Mouse (Mus musculus) liver, embryonic 14.5 days (tissue): Measurements from ENCODE around the gene Pim1. TPM values are rescaled to one million over a fixed set of nuclear protein-coding genes. Genes with fewer than 3 reads are reported as not detected.
"Not testable (repeated sequence)": the region's sequence is repeated elsewhere in the genome, so short reads cannot be mapped to it uniquely, and the experiment has no call there.

Experiments used
- ATAC-seq: fragments of 200-750 bp; cut with Nextera tagmentation; 2 replicates; pipeline ENCODE4 v1.8.0; 2017; ENCODE audit warnings: moderate number of reproducible peaks, mild to moderate bottlenecking, moderate library complexity; ENCODE audit not compliant: insufficient read depth
- DNase-seq, 3 experiments: peaks; one replicate each; pipeline ENCODE4 v3.0.0-alpha.2; 2012 to 2013; ENCODE audit warnings: low read depth in 3 of 3, low spot score in 3 of 3
- H3K27ac ChIP-seq: fragments of 300-500 bp; sonication (generic); 2 replicates; pipeline ENCODE4 v1.5.1; 2014; ENCODE audit warnings: moderate library complexity, mild to moderate bottlenecking, control low read depth, inconsistent platforms
- H3K27me3 ChIP-seq: fragments of 300-500 bp; sonication (generic); 2 replicates; pipeline ENCODE4 v1.6.1; 2014; ENCODE audit warnings: mild to moderate bottlenecking, low read length, moderate library complexity; ENCODE audit not compliant: control insufficient read depth, insufficient read depth
- H3K36me3 ChIP-seq: fragments of 300-500 bp; sonication (generic); replicated peaks from 2 replicates; pipeline ENCODE4 v1.6.1; 2014; ENCODE audit warnings: low read depth; ENCODE audit not compliant: control insufficient read depth, insufficient read depth
- H3K4me1 ChIP-seq, 2 experiments: fragments of 200-500 bp in 1 of 2; fragments of 300-500 bp in 1 of 2; sonication (generic) in 1 of 2; replicated peaks; 2 replicates each; pipeline ENCODE4 v1.6.1; 2012 to 2014; ENCODE audit warnings: antibody characterized with exemption in 1 of 2, inconsistent platforms in 1 of 2, low read length in 1 of 2; ENCODE audit not compliant: control insufficient read depth in 2 of 2, insufficient read depth in 2 of 2
- H3K4me2 ChIP-seq: fragments of 300-500 bp; sonication (generic); 2 replicates; pipeline ENCODE4 v1.6.1; 2014; ENCODE audit warnings: low read depth, mild to moderate bottlenecking, control low read depth, moderate library complexity
- H3K4me3 ChIP-seq, 2 experiments: fragments of 200-500 bp in 1 of 2; fragments of 300-500 bp in 1 of 2; sonication (generic) in 1 of 2; 2 replicates each; pipeline ENCODE4 v1.5.1; 2012 to 2014; ENCODE audit warnings: low read depth in 2 of 2, low read length in 2 of 2, mild to moderate bottlenecking in 2 of 2, control low read depth in 1 of 2, inconsistent platforms in 1 of 2, moderate library complexity in 1 of 2; ENCODE audit not compliant: insufficient read depth in 1 of 2
- H3K9ac ChIP-seq: fragments of 300-500 bp; sonication (generic); replicated peaks from 2 replicates; pipeline ENCODE4 v1.6.1; 2014; ENCODE audit warnings: mild to moderate bottlenecking, control low read depth, moderate library complexity
- H3K9me3 ChIP-seq: fragments of 300-500 bp; sonication (generic); 2 replicates; pipeline ENCODE4 v1.6.1; 2016; ENCODE audit warnings: low read length, mixed read lengths; ENCODE audit not compliant: control insufficient read depth
- CTCF ChIP-seq: IDR thresholded peaks from 2 replicates; pipeline ENCODE4 v1.5.1; 2016; ENCODE audit warnings: antibody characterized with exemption, low read depth, control low read depth
- EP300 ChIP-seq: IDR thresholded peaks from 2 replicates; pipeline ENCODE4 v1.6.1; 2016; ENCODE audit warnings: antibody characterized with exemption, low read depth
- WGBS: fragments of 180-500 bp; shearing (Covaris S2); extraction: QIAGEN DNeasy Blood & Tissue Kit; methylation state at CpG from one replicate; pipeline ENCODE4 v1.1.7; 2014; ENCODE audit not compliant: insufficient replicate concordance; 5-methylcytosine and 5-hydroxymethylcytosine counted together
- polyA plus RNA-seq, 2 experiments: library from polyadenylated mRNA; depleted of rRNA in 1 of 2; stranded (reverse) in 1 of 2; unstranded in 1 of 2; fragments of >200 nt; fragmentation: Nextera tagmentation in 1 of 2; extraction: Ambion mirVana in 1 of 2; gene quantifications; 2 replicates each; pipeline versions ENCODE4 v1.2.1 to v1.2.3; 2012 to 2014

Gene Pim1
- polyA plus RNA-seq, 2 experiments, result 61.4 to 69.9 TPM

DNA sequence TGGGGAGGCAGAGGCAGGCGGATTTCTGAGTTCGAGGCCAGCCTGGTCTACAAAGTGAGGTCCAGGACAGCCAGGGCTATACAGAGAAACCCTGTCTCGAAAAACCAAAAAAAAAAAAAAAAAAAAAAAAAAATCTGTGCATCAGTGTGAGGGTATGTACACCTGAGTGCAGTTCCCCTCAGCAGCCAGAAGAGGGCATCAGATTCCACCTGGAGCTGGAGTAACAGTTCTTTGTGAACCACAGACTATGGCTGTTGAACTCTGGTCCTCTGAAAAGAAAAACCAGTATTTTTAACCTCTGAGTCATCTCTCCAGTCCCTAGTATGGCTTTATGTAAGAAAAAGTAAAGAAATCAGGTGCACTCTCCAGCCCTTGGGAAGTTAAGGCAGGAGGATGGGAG, 36.4 kb upstream of the Pim1 start:
- not testable (repeated sequence) for H3K4me2 ChIP-seq, ATAC-seq, H3K9me3 ChIP-seq, DNase-seq, H3K9ac ChIP-seq, H3K27ac ChIP-seq, H3K4me3 ChIP-seq, H3K36me3 ChIP-seq
- Histone ChIP-seq H3K4me1 (peaks cover 14 to 24% of the 10 kb centered on the region in 2 experiments), H3K27me3 (peaks cover 21% of the 10 kb centered on the region)
- TF ChIP-seq CTCF, result peak; percentile 61
- WGBS, result 83% methylated on average over 2 of the region's 3 CpGs

DNA sequence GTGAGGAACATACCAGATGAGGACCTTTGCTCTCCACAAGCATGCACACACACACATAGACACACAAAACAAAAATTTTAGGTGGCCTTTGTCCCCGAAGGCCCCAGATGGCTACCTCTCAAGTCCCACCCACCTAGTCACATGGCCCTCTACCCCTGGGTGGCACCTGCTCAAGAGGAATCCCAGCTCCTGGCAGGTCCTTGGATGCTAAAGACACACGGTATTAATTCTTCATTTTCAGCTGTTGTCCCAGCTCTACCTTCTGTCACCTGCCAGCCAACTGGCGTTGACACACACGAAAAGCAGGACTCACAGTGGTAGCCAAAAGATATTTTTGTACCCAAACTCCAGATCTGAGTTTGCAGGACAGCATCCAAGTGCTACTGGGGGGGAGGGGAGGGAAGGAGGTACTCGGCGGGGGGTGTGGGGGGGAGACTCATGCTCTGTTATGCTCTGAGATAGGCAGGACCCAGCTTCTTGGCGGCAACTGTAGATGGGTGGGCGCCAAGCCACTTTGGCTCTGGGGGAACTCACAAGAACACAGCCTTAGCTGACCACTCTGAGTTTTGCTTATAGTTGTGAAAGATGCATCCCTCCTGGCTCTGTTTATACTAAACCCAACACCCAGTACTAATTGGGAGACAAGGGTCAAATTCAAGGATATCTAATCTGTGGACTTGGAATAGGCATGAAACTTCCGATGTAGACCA, 35.0 kb upstream of the Pim1 start:
- H3K4me1 ChIP-seq, result peaks cover 7 to 22% of the 10 kb centered on the region in 2 experiments
- ATAC-seq, result no peak
- H3K27me3 ChIP-seq, result peaks cover 36% of the 10 kb centered on the region
- no peak overlapping the region for H3K27ac ChIP-seq
- H3K4me3 ChIP-seq, result no peak overlapping the region
- DNase-seq, result no peak
- peaks cover 2% of the 10 kb centered on the region; the same call in 1 of the 2 replicates for H3K9me3 ChIP-seq
- H3K4me2 ChIP-seq, result no peak overlapping the region
- 74% methylated on average over 9 of the region's 9 CpGs for WGBS
- no peaks in the 10 kb centered on the region for H3K36me3 ChIP-seq
- H3K9ac ChIP-seq, result no peak overlapping the region
- TF ChIP-seq EP300 (no peak), CTCF (no peak)

DNA sequence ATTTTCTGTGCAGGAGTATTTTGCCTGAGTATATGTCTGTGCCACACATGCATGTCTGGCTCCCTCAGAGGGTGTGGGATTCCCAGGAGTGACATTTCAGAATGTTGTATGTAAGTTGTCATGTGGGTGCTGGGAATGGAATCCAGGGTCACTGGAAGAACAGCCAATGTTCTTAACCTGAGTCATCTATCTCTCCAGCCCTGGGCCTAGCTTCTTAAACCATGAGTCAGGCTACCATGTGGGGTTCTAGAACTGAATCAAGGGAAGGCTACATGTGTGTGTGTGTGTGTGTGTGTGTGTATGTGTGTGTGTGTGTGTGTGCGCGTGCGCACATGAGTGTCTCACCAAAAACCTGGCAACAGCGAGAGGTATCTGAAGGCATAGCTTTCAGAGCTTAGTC, 34.1 kb upstream of the Pim1 start:
- no peak for ATAC-seq
- Histone ChIP-seq H3K4me3 (no peak overlapping the region), H3K27ac (no peak overlapping the region), H3K36me3 (no peaks in the 10 kb centered on the region), H3K9me3 (peaks cover 2% of the 10 kb centered on the region; the same call in 1 of the 2 replicates), H3K9ac (no peak overlapping the region), H3K27me3 (peaks cover 37% of the 10 kb centered on the region), H3K4me2 (no peak overlapping the region), H3K4me1 (peaks cover 0 to 14% of the 10 kb centered on the region in 2 experiments; a peak in 2 of 4 replicates)
- WGBS, result 91% methylated on average over 4 of the region's 4 CpGs
- no peak for DNase-seq
- TF ChIP-seq CTCF, result no peak

DNA sequence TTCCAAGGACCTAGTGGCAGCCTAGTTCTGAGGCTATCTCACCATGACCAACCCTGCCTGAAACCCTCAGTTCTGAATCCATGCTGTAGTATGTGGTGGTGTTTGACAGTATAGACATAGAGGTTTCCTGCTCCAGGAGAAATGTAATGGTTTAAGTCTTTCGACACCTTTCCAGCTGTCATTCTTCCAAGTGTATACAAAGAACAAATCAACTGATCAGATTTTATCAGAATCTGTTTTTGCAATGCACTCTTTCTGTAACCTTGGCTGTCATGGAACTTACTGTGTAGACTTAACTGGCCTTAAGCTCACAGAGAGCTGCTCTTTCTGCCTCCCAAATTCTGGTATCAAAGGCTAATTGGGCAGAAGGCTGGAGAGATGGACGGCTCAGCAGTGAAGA, 33.6 kb upstream of the Pim1 start:
- ATAC-seq, result no peak
- DNase-seq, result no peak

DNA sequence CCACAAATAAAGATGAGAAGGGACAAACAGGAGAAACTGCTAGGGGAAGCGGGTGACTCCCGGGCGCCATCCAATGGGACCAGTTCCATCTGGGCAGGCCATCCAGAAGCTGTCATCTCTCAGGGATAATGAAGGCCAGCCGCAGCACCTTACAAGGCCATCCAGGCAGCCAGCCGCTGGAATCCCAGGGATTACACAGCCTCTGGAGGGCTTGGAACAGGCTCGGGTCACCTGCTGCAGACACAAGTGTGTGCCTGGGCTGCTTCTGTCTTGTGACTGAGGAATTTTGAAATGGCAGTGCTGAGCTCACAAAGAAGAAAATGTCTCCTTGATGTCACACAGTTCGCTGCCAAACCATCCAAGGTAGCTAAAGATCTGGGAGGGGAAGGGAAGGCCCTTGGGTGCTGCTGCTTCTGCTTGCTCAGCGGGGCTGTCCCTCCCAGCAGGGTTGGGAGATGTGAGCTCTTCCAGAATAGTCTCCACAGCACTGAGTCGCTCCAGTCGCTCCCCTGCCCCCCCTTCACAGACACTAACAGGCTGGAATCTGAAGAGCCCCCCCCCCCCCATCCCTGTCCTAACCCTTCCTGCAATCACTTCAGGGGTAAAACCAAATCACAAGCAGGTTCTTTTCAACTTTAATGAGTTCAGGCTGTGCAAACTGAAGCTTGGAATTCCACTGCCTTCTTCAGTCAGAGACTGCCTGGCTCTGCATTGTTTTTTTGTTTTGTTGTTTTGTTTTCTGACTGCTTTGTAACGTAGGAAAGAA, 32.6 kb upstream of the Pim1 start:
- no peak overlapping the region for H3K4me2 ChIP-seq
- no peak overlapping the region; the same call in 1 of the 2 replicates for H3K9ac ChIP-seq
- H3K27ac ChIP-seq, result no peak overlapping the region
- DNase-seq (no peak), ATAC-seq (no peak)
- peaks cover 0 to 14% of the 10 kb centered on the region in 2 experiments; a peak in 2 of 4 replicates for H3K4me1 ChIP-seq
- no peak overlapping the region for H3K4me3 ChIP-seq
- H3K27me3 ChIP-seq, result peaks cover 47% of the 10 kb centered on the region
- H3K36me3 ChIP-seq, result no peaks in the 10 kb centered on the region
- no peak for TF ChIP-seq CTCF
- H3K9me3 ChIP-seq, result 0 out of 2 replicates have a peak, but pooled peaks cover 2% of the 10 kb centered on the region
- 68% methylated on average over 11 of the region's 11 CpGs for WGBS

More for the DNA sequence above, 33.6 kb upstream of the Pim1 start:
- H3K4me3 ChIP-seq, result no peak overlapping the region
- H3K27me3 ChIP-seq, result peaks cover 41% of the 10 kb centered on the region
- H3K9me3 ChIP-seq, result peaks cover 2% of the 10 kb centered on the region; the same call in 1 of the 2 replicates
- H3K36me3 ChIP-seq, result no peaks in the 10 kb centered on the region
- 80% methylated on average over 2 of the region's 2 CpGs for WGBS
- H3K4me2 ChIP-seq, result no peak overlapping the region
- peaks cover 0 to 14% of the 10 kb centered on the region in 2 experiments; a peak in 2 of 4 replicates for H3K4me1 ChIP-seq
- H3K9ac ChIP-seq, result no peak overlapping the region
- H3K27ac ChIP-seq, result no peak overlapping the region
- TF ChIP-seq EP300, result no peak
